Mouse (Mus musculus) left cerebral cortex, adult 11 months (tissue): ENCODE results near the gene Sf3b3.

Source experiments
- DNase-seq: peaks from one replicate; pipeline ENCODE4 v3.0.0; 2022; ENCODE audit warnings: low spot score

The Sf3b3 gene

DNA sequence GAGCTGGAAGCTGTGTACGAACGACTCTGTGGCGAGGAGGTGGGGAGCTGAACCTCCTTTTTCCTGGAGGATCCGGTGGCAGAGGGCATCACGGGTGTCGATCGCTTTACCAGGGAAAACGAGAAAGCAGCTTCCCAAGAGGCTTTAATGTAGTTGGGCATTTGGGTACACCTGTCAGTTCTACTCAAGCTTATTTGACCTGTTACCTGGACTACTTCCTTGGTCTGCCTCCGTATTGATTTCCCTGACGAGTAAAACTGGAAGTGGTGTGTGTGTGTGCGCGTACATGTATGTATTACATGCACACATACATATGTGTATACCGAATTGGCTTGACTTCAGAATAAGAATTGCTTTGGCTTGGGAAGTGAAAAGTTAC lies 573 bp upstream of the Sf3b3 start:
- DNase-seq = no peak

DNA sequence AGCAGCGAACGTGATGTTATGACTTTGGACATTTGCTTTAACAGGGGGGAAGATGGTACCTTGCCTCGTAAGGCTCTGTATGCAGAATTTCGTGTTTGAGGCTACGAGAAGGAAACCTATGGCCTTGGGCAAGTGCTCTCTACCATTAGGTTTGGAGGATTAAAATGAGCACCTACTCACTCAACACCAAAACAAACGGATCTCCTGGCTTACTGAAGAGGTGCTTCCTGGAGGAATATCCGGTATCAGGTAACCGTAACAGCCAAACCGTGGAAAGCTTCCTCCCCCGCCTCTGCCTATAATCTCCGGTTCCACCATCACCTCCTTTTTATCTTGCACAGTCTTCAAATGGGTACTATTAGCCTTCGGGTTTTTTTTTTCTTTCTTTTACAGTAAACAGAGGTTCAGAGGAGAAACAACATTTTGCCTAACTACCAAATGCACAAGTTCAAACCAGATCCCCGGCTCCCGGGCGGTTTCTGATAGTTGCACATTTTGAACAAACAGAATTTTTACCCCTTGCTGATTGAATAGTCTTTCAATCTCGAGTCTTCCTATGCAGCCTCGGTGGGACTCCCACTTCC lies 674 bp downstream of the Sf3b3 start:
- DNase-seq = no peak

- no peak for DNase-seq
Observed at GRCm38 (mm10) chr8:110844941-110845340, 1.6 kb downstream of the Sf3b3 start.

- no peak for DNase-seq
Observed at GRCm38 (mm10) chr8:110843207-110843606, 3.4 kb downstream of the Sf3b3 start.

GRCm38 (mm10) chr8:110842012-110842574 lies 4.5 kb downstream of the Sf3b3 start:
- DNase-seq = no peak

- DNase-seq = no peak
Observed at GRCm38 (mm10) chr8:110831956-110832355, 14.6 kb downstream of the Sf3b3 start.

DNA sequence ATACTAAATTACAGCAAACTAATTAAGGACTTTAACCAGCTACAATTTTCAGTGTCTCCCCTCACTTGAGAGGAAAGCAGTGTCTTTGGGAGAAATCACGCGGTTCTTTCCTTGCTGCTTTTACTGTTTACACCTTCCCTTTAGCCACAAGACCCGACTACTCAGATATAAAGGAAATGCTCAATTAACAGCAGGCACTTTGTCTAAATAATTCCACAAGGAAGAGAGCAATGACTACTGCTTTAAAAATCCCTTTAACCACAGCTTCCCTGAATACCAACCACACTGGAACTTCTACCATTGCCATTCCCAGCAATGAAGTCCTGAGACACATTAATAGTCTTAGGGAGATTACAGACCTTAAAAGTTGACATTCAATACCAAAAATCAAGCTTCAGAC lies 18.1 kb downstream of the Sf3b3 start:
- DNase-seq = no peak

DNA sequence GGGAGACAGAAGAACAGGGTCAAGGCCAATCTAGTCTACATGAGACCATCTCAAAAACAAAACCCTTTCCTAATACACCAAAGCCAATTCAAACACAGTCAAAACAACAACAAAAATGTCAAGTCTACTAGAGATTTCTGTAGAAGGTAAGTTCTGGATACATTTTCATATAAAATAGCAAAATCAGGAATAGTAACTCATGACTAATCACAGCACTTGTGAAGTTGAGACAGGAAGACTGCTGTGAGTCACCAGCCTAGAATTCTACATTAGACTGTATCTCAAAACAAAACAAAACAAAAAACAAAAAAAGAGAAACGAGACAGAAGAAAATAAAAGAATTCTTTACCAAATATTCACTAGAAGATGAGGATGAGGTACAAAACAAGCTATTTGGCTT lies 21.7 kb downstream of the Sf3b3 start:
- DNase-seq = no peak

- no peak for DNase-seq
Observed at GRCm38 (mm10) chr8:110821960-110822359, 24.6 kb downstream of the Sf3b3 start.

GRCm38 (mm10) chr8:110820257-110820656 lies 26.3 kb downstream of the Sf3b3 start:
- DNase-seq = no peak

- DNase-seq = no peak
Observed at GRCm38 (mm10) chr8:110818593-110818992, 28.0 kb downstream of the Sf3b3 start.

DNA sequence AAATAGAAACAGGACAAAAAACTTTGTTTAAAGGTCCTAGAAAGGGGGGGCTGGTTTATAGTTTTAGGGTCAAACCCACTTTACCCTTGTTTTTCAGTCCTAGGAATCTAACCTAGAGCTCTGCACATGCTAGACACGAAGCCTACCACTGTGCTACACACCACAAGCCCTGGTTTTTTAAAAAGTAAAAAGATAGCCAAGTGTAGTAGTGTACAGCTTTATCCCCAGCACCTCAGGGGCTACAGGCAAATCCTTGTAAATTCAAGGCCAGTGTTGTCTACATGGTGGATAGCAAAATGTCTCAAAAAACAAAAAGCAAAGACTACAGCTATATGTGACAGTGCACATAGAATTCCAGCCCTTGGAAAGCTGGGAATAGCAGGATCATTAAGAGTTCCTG lies 29.6 kb downstream of the Sf3b3 start:
- DNase-seq = no peak

- DNase-seq = no peak
Observed at GRCm38 (mm10) chr8:110815308-110815707, 31.3 kb downstream of the Sf3b3 start.

DNA sequence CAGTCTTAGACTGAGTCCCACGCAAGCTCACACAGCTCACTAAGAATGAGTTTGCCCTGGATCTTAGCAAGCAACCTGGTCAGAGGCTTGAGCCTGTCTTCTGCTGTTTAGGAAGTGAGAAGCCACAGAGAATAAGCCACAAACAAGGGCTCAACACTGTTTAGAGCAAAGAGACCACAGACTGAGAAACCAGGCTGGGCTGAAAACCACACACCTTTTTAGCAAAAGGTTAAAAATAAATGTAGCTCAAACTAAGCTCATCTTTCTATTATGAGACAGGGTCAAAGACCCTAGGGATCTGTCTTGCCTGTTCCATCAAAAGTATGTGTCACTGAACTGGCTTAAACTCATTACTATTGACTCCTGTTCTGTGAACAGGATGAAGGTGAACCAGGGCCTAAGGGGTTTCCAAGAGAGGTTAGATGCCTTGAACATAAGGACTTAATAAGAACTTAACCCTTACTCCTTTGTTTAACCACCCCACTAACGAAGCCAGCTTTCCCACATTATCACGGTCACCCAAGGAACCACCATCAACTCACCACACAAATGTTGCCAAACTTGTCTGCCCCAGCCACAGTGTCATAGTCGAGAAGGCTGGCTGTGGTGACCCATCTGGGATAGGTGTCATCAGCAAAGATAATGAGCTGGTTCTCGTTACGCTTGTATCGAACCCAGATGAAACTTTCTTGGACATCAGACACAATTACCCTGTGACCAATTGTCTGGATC lies 33.3 kb downstream of the Sf3b3 start:
- DNase-seq = no peak

DNA sequence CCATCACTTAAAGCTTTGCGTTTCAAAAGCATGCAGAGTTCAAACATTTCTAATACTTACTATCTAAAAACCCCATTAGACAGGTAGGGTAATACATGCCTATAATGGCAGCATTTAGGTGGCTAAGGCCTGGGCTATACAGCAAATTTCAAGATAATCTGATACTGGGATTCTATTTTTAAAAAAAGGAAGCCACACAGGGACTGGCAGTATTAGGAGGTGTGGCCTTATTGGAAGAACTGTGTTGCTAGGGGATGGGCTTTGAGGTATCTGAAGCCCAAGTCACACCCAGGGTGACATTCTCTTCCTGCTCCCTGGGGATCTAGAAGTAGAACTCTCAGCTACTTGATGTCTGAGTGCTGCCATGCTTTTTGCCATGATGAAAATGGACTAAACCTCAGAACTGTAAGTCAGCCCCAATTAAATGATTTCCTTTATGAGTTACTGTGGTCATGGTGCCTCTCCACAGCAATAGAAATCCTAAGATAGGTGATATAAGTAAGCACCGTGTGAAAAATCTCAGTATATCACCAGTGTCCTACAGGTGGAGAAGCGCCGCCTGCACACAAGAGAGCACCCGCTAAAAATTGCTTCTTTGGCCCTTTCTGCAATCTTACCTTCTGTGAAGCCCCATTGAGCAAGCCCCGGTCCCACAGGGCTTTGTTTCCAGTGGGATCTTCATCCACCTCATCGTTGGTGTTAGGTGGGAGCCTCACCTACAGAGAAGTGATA lies 34.1 kb downstream of the Sf3b3 start:
- no peak for DNase-seq

DNA sequence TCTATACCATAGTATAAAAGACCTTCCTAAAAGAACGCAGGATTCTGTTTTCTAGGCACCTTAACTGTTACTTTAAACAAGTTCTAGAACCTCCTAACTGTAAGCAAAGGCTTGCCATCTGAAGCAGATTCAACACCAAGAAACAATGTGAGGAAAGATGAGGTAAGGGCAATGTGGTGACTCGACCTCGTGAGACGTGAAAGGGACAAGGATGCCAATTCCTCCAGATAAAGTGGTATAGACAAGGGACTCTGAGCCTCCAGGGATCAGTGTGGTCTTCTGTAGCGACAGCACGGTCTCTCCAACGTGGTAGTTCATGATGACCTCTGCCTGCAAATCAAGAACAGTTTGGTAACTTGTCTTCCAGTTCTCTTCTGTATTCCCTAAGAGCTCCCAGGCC lies 34.8 kb downstream of the Sf3b3 start:
- DNase-seq = no peak

- no peak for DNase-seq
Observed at GRCm38 (mm10) chr8:110811116-110811515, 35.5 kb downstream of the Sf3b3 start.

DNA sequence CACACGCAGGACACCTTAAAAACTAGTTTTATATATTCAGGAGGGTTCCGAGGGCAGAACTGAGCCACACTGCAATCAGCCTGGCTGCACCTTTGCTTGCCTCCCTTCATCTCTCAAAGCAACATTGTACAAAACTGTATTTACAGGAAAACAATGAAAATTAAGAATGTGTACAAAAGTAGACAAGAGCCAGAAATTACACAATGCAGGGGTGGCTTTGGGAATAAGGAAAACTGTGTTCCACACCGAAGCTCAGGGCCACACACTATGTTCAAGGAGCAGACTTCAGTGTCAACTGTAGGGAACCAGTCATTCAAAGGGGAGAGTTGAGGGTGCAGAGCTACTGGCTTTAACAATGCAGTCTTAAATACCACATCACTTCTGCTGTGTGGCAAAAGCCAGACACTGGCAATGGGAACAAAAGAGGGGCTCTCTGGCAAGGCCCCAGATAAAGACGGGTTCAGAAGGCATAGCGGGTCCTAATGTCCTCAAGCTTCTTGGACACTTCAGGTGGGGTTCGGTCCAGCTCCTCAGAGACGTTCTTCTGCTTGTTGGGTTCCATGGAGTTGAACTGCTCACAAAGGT lies 36.0 kb downstream of the Sf3b3 start:
- DNase-seq = no peak

DNA sequence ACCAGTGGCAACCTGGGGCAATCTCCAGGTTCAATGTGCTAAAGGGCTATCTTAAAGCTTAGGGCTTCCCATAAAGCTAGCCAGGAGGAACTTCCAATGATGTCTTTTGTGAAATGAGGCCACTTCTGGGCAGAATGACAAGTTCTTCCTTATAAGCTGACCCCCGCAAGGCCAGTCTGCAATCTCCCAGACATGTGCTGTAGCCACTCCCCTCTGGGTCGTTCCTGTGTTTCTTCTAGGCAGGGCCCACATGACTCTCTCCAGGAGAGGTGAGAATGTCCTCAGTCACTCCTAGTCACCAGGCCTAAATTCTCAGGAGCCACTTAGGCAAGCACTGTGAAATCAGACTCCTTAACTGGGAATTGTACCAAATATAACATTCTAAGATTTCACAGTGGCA lies 36.8 kb downstream of the Sf3b3 start:
- no peak for DNase-seq

GRCm38 (mm10) chr8:110808495-110809472 lies 37.8 kb downstream of the Sf3b3 start:
- no peak for DNase-seq

- no peak for DNase-seq
Observed at GRCm38 (mm10) chr8:110806146-110806545, 40.4 kb downstream of the Sf3b3 start.
